Mouse (Mus musculus) intestine, embryonic 16.5 days (tissue): ENCODE measurements around the gene Mlxip. TPM values are rescaled to one million over a fixed set of nuclear protein-coding genes. Genes with fewer than 3 reads are reported as not detected.

Experiments used
- ATAC-seq: fragments of 200-750 bp; cut with Nextera tagmentation; 2 replicates; pipeline ENCODE4 v1.8.0; 2017; ENCODE audit warnings: moderate TSS enrichment, moderate library complexity
- H3K27ac ChIP-seq: fragments of 300-500 bp; sonication (generic); 2 replicates; pipeline ENCODE4 v1.5.1; 2014; ENCODE audit warnings: mild to moderate bottlenecking, low read length
- H3K27me3 ChIP-seq: fragments of 300-500 bp; sonication (generic); replicated peaks from 2 replicates; pipeline ENCODE4 v1.6.1; 2014; ENCODE audit warnings: low read length, control low read depth, mixed read lengths; ENCODE audit not compliant: control insufficient read depth, insufficient read depth
- H3K36me3 ChIP-seq: fragments of 300-500 bp; sonication (generic); 2 replicates; pipeline ENCODE4 v1.6.1; 2014; ENCODE audit warnings: low read length, control low read depth; ENCODE audit not compliant: control insufficient read depth, insufficient read depth
- H3K4me1 ChIP-seq: fragments of 300-500 bp; sonication (generic); 2 replicates; pipeline ENCODE4 v1.6.1; 2014; ENCODE audit warnings: low read length, control low read depth, mixed read lengths; ENCODE audit not compliant: control insufficient read depth, insufficient read depth
- H3K4me2 ChIP-seq: fragments of 300-500 bp; sonication (generic); 2 replicates; pipeline ENCODE4 v1.6.1; 2014; ENCODE audit warnings: low read depth, low read length, control low read depth
- H3K4me3 ChIP-seq: fragments of 300-500 bp; sonication (generic); 2 replicates; pipeline ENCODE4 v1.5.1; 2014; ENCODE audit warnings: mild to moderate bottlenecking, low read length
- H3K9ac ChIP-seq: fragments of 300-500 bp; sonication (generic); 2 replicates; pipeline ENCODE4 v1.6.1; 2014; ENCODE audit warnings: low read depth, low read length
- H3K9me3 ChIP-seq: fragments of 300-500 bp; sonication (generic); 2 replicates; pipeline ENCODE4 v1.6.1; 2016; ENCODE audit warnings: low read length, control low read depth; ENCODE audit not compliant: control insufficient read depth
- WGBS: fragments of 180-500 bp; shearing (Covaris S2); extraction: QIAGEN DNeasy Blood & Tissue Kit; methylation state at CpG from one replicate; pipeline ENCODE4 v1.1.7; 2014; 5-methylcytosine and 5-hydroxymethylcytosine counted together
- polyA plus RNA-seq: library from polyadenylated mRNA; unstranded; fragments of >200 nt; fragmentation: Nextera tagmentation; extraction: Ambion mirVana; gene quantifications from 2 replicates; pipeline ENCODE4 v1.2.1, GENCODE M21; 2015

Mlxip gene
- polyA plus RNA-seq, 1 experiment from 2014 or later: 16.6 TPM

GRCm38 (mm10) chr5:123396901-123397464 is 2.4 kb downstream of the Mlxip start:
- Histone ChIP-seq H3K4me3 (peak overlapping the region; percentile 98), H3K27me3 (no peaks in the 10 kb centered on the region), H3K9me3 (no peaks in the 10 kb centered on the region), H3K4me2 (peak overlapping the region; percentile 76), H3K4me1 (peaks cover 40% of the 10 kb centered on the region), H3K36me3 (no peaks in the 10 kb centered on the region), H3K27ac (no peak overlapping the region), H3K9ac (peak overlapping the region; percentile 97; the same call in 1 of the 2 replicates)
- ATAC-seq: no peak
- WGBS: 52% methylated on average over 8 of the region's 8 CpGs

- Histone ChIP-seq H3K9me3 (no peaks in the 10 kb centered on the region), H3K36me3 (no peaks in the 10 kb centered on the region), H3K4me3 (peak overlapping the region; percentile 98), H3K9ac (peak overlapping the region; percentile 39; the same call in 1 of the 2 replicates), H3K4me2 (peak overlapping the region; percentile 76), H3K27ac (0 out of 2 replicates have a peak overlapping the region, but pooled peaks have one; percentile 13), H3K27me3 (no peaks in the 10 kb centered on the region), H3K4me1 (peaks cover 40% of the 10 kb centered on the region)
- 66% methylated on average over 11 of the region's 11 CpGs for WGBS
- no peak for ATAC-seq
These were observed 3.2 kb downstream of the Mlxip start for GRCm38 (mm10) chr5:123397786-123398185.

GRCm38 (mm10) chr5:123398856-123399498 is 4.4 kb downstream of the Mlxip start:
- no peak overlapping the region for H3K4me2 ChIP-seq
- no peak for ATAC-seq
- H3K4me3 ChIP-seq: no peak overlapping the region
- peaks cover 35% of the 10 kb centered on the region for H3K4me1 ChIP-seq
- no peak overlapping the region for H3K27ac ChIP-seq
- no peaks in the 10 kb centered on the region for H3K27me3 ChIP-seq
- no peak overlapping the region for H3K9ac ChIP-seq
- H3K9me3 ChIP-seq: no peaks in the 10 kb centered on the region
- 87% methylated on average over 4 of the region's 4 CpGs for WGBS
- no peaks in the 10 kb centered on the region for H3K36me3 ChIP-seq

- H3K4me2 ChIP-seq: no peak overlapping the region
- H3K27ac ChIP-seq: no peak overlapping the region
- no peaks in the 10 kb centered on the region for H3K27me3 ChIP-seq
- H3K4me3 ChIP-seq: no peak overlapping the region
- ATAC-seq: no peak
- no peaks in the 10 kb centered on the region for H3K9me3 ChIP-seq
- no peaks in the 10 kb centered on the region for H3K36me3 ChIP-seq
- peaks cover 7% of the 10 kb centered on the region; the same call in 1 of the 2 replicates for H3K4me1 ChIP-seq
- H3K9ac ChIP-seq: no peak overlapping the region
- WGBS: 94% methylated on average over 3 of the region's 3 CpGs
These were observed 9.9 kb downstream of the Mlxip start for GRCm38 (mm10) chr5:123404480-123404879.

- no peak for ATAC-seq
- WGBS: 43% methylated on average over 2 of the region's 2 CpGs
- Histone ChIP-seq H3K4me1 (peaks cover 3% of the 10 kb centered on the region; the same call in 1 of the 2 replicates), H3K27me3 (no peaks in the 10 kb centered on the region), H3K36me3 (peaks cover 3% of the 10 kb centered on the region; the same call in 1 of the 2 replicates), H3K4me2 (no peak overlapping the region), H3K4me3 (no peak overlapping the region), H3K27ac (no peak overlapping the region), H3K9me3 (peaks cover 4% of the 10 kb centered on the region; the same call in 1 of the 2 replicates), H3K9ac (no peak overlapping the region)
These were observed 12.4 kb downstream of the Mlxip start for GRCm38 (mm10) chr5:123406952-123407351.

- H3K36me3 ChIP-seq: peaks cover 3% of the 10 kb centered on the region; the same call in 1 of the 2 replicates
- H3K27me3 ChIP-seq: no peaks in the 10 kb centered on the region
- H3K9me3 ChIP-seq: peaks cover 4% of the 10 kb centered on the region; the same call in 1 of the 2 replicates
- no peak overlapping the region for H3K4me3 ChIP-seq
- H3K9ac ChIP-seq: no peak overlapping the region
- WGBS: 57% methylated on average over 3 of the region's 3 CpGs
- H3K4me1 ChIP-seq: peaks cover 10% of the 10 kb centered on the region
- ATAC-seq: no peak
- H3K27ac ChIP-seq: no peak overlapping the region
- H3K4me2 ChIP-seq: no peak overlapping the region
These were observed 13.6 kb downstream of the Mlxip start for GRCm38 (mm10) chr5:123408176-123408575.

- H3K4me2 ChIP-seq: no peak overlapping the region
- WGBS: 35% methylated on average over 4 of the region's 4 CpGs
- peak overlapping the region; percentile 40 for H3K27ac ChIP-seq
- peak; percentile 62; the same call in 1 of the 2 replicates for ATAC-seq
- no peak overlapping the region for H3K9ac ChIP-seq
- H3K4me3 ChIP-seq: no peak overlapping the region
- H3K9me3 ChIP-seq: peaks cover 4% of the 10 kb centered on the region; the same call in 1 of the 2 replicates
- H3K27me3 ChIP-seq: no peaks in the 10 kb centered on the region
- H3K36me3 ChIP-seq: peaks cover 3% of the 10 kb centered on the region; the same call in 1 of the 2 replicates
- H3K4me1 ChIP-seq: peaks cover 36% of the 10 kb centered on the region
These were observed 17.6 kb downstream of the Mlxip start for GRCm38 (mm10) chr5:123412193-123412592.

- Histone ChIP-seq H3K36me3 (peaks cover 3% of the 10 kb centered on the region; the same call in 1 of the 2 replicates), H3K9me3 (peaks cover 4% of the 10 kb centered on the region; the same call in 1 of the 2 replicates), H3K9ac (no peak overlapping the region), H3K4me2 (no peak overlapping the region), H3K27ac (no peak overlapping the region), H3K27me3 (no peaks in the 10 kb centered on the region), H3K4me3 (no peak overlapping the region), H3K4me1 (peaks cover 33% of the 10 kb centered on the region)
- WGBS: 63% methylated on average over 2 of the region's 2 CpGs
- no peak for ATAC-seq
These were observed 19.3 kb downstream of the Mlxip start for GRCm38 (mm10) chr5:123413866-123414363.

- no peak overlapping the region for H3K4me2 ChIP-seq
- H3K4me3 ChIP-seq: no peak overlapping the region
- WGBS: 61% methylated on average over 3 of the region's 3 CpGs
- H3K9me3 ChIP-seq: no peaks in the 10 kb centered on the region
- H3K4me1 ChIP-seq: peaks cover 33% of the 10 kb centered on the region
- H3K9ac ChIP-seq: no peak overlapping the region
- peak; percentile 87 for ATAC-seq
- peak overlapping the region; percentile 40 for H3K27ac ChIP-seq
- no peaks in the 10 kb centered on the region for H3K36me3 ChIP-seq
- no peaks in the 10 kb centered on the region for H3K27me3 ChIP-seq
These were observed 21.6 kb downstream of the Mlxip start for GRCm38 (mm10) chr5:123416149-123416548.
